Mouse (Mus musculus): ENCODE results near the gene Gm9045.
A peak's percentile ranks its signal among the peaks of the same experiment; 100 is the strongest.
"Not testable (repeated sequence)": the region's sequence is repeated elsewhere in the genome, so short reads cannot be mapped to it uniquely, and the experiment has no call there.

Gene Gm9045

GRCm38 (mm10) chr10:118337731-118338130, at the start of gene Gm9045:
TSS of gene Gm9045 (minus strand) at chr10:118337831.
- DNase-seq (ENCODE audit: low read depth, low spot score), result not testable (repeated sequence)

GRCm38 (mm10) chr10:118370443-118370842, 32.8 kb upstream of the Gm9045 start:
- DNase-seq (ENCODE audit: low read depth, low spot score), result peak; percentile 70

- no peak for DNase-seq (ENCODE audit: low read depth, low spot score)
These were observed 31.9 kb upstream of the Gm9045 start for GRCm38 (mm10) chr10:118369518-118369917.

GRCm38 (mm10) chr10:118354005-118354404, 16.4 kb upstream of the Gm9045 start, which contains the start of gene Gm9049:
TSS of gene Gm9049 (minus strand) at chr10:118354105.
- not testable (repeated sequence) for DNase-seq (ENCODE audit: low read depth, low spot score)

- DNase-seq (ENCODE audit: low read depth, low spot score), result not testable (repeated sequence)
These were observed 10.9 kb upstream of the Gm9045 start, which contains the start of gene Gm9048 for GRCm38 (mm10) chr10:118348579-118348978. TSS of gene Gm9048 (minus strand) at chr10:118348679.

- not testable (repeated sequence) for DNase-seq (ENCODE audit: low read depth, low spot score)
These were observed 5.5 kb upstream of the Gm9045 start, which contains the start of gene Gm9046 for GRCm38 (mm10) chr10:118343155-118343554. TSS of gene Gm9046 (minus strand) at chr10:118343255.

- not testable (repeated sequence) for DNase-seq (ENCODE audit: low read depth, low spot score)
These were observed 5.3 kb downstream of the Gm9045 start, which contains the start of gene Gm9044 for GRCm38 (mm10) chr10:118332308-118332707. TSS of gene Gm9044 (minus strand) at chr10:118332408.

- not testable (repeated sequence) for DNase-seq (ENCODE audit: low read depth, low spot score)
These were observed 10.8 kb downstream of the Gm9045 start, which contains the start of gene Gm9040 for GRCm38 (mm10) chr10:118326869-118327268. TSS of gene Gm9040 (minus strand) at chr10:118326969.

GRCm38 (mm10) chr10:118319024-118319423, 18.6 kb downstream of the Gm9045 start:
- no peak for DNase-seq (ENCODE audit: low read depth, low spot score)

- DNase-seq (ENCODE audit: low read depth, low spot score), result not testable (repeated sequence)
These were observed 35.5 kb downstream of the Gm9045 start for GRCm38 (mm10) chr10:118302133-118302532.

- no peak for DNase-seq (ENCODE audit: low read depth, low spot score)
These were observed 42.7 kb downstream of the Gm9045 start, which contains the start of gene Iltifb for GRCm38 (mm10) chr10:118294938-118295337. TSS of gene Iltifb (minus strand) at chr10:118295038.

Data from WW6 (cell line).